Mouse (Mus musculus) activated CD4-positive, CD25-positive, alpha-beta regulatory T cell, adult 4 months (primary cell): ENCODE results near the gene 5730522E02Rik. TPM values are rescaled to one million over a fixed set of nuclear protein-coding genes. Genes with fewer than 3 reads are reported as not detected.

Experiments
- ATAC-seq: one replicate; pipeline ENCODE4 v1.8.0; 2017
- polyA plus RNA-seq, 2 experiments: library from polyadenylated mRNA; unstranded; fragments of 100-300 nt; shearing (Covaris generic); gene quantifications; one replicate each; pipeline ENCODE4 v1.2.1; 2017

5730522E02Rik gene
- polyA plus RNA-seq, 2 experiments from 2014 or later, result not detected

GRCm38 (mm10) chr11:25664562-25665104 lies 545.9 kb downstream of the 5730522E02Rik start:
- ATAC-seq, result no peak

DNA sequence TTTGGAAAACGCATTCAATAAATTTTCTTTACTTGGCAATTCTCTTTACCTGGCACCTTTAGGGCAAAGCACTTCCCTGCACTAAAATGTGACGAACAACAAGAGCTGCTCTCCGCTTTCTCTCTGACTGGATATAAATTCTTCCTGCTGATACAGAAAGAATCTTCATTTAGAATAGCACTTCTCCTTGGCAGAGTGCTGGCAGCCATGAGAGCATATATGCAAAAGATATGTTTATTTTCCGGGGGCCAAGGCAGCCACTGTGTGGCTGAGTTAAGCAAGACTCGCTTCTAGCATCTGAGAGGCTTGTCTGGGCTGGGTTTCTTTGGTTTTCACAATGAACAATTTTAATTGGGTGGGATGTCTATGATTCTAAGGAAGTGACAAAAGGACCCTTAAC lies 564.3 kb downstream of the 5730522E02Rik start:
- ATAC-seq, result no peak

DNA sequence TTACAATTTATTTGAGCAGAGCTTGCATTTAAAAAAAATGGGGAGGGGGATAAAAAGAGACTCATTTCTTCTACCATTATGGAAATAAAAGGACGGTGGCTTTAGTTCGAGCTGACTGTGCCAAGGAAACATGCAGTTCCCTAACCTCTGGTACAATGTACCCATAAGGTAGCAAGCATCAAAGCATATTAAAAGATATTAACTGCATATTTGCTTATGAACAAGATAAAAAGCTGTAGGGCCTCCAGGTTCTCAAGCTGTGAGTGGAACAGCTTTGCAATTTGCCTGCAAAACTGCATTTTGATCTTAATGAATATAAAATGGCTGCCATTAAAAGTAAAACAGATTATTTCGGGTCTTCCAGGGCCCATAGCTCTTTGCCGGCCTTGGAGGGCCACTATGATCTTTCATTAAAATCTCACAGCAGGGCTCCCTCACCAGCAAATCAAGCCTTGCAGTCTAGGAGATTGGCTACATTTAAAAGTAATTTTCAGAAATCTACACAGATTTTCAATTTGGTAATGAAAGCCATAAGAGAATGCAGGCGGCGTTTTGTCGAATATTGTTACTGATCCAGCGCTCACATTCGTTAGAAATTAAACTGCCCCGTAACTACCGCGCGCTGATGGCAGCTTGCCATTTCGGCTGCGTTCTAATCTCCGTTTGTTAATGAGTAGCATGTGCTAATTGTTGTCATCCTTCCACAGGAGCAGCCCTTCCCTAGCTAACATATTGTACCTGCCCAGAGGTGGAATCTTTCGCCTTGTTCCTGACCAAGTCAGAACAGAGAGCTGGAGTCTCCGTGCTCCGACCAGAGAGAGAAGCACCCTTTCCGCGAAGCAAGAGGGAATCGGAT lies 565.6 kb downstream of the 5730522E02Rik start:
- ATAC-seq, result no peak

GRCm38 (mm10) chr11:25606886-25607285 lies 603.7 kb downstream of the 5730522E02Rik start:
- no peak for ATAC-seq

DNA sequence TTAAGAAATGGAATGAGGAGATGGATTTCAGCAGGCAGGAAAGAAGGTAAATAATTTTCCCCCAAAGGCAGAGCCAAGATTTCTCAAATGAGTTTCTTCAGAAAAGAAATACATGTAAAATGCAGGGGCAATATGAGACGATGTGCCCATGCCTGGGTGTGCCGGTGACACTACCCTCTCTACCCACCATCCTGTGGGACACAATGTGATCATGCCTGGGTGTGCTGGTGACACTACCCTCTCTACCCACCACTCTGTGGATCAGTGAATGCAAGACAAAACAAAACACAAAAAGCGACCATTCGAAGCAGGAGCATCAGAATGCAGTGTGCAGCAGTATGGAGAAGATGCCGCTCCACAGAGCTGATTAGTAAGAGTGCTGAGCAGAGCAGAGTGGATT lies 610.5 kb downstream of the 5730522E02Rik start:
- ATAC-seq, result no peak

- ATAC-seq, result no peak
Observed at GRCm38 (mm10) chr11:25595303-25595702, 615.3 kb downstream of the 5730522E02Rik start.

DNA sequence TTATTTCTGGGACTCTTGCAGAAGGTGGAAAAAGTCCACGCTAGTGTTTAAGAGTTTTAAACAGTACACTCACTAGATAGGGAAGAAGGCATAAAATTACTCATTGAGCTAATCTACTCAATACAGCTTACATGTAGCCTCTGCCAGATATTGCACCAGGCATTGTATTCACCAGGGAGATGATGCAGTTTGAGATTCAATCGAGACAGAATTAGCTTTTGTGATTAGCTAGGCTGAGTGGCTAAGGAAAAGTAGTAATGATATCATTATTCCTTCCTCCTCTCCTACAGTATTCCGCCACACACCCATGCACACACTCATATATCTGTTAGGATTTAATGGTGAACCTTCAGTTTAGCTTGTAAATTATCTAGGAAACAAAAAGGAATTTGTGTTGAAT lies 615.8 kb downstream of the 5730522E02Rik start:
- ATAC-seq, result no peak

DNA sequence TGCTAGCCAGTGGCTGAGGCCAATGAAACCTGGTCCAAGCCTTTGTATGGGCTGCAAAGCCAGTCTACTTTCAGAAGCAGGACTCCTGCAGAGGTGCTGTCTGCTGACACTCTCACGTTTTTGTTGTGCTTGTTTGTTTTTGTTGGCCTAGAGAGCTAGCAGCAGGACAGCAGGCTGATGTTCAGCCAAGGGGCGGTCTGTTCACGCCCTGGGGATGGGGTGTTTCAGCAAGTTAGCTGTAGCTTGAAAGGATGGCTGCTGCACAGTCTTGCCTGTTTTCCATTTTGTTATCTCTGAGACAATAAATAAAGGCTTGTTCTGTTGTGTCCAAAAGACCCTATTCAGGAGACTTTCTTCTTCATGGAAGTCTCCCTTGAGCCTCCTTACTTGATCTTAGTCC lies 618.3 kb downstream of the 5730522E02Rik start:
- ATAC-seq, result no peak

DNA sequence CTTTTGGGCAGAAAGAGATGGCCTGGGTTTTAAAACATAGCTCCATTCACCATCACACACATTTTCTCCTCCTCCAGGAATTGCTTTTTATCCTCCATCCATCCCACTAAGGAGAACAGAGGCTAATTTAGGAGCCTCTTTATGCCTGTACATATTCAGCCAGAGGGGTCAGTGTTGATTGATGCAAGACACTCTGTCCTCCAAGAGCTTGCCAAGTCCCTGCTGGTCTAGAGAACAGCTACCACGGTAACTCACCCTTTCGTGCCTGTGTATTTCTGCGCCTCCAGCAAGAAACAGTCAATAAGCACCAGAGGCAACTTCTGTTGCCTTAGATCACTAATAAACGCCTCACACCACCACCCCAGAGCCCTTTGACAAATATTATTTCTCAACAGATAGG lies 620.3 kb downstream of the 5730522E02Rik start:
- no peak for ATAC-seq

DNA sequence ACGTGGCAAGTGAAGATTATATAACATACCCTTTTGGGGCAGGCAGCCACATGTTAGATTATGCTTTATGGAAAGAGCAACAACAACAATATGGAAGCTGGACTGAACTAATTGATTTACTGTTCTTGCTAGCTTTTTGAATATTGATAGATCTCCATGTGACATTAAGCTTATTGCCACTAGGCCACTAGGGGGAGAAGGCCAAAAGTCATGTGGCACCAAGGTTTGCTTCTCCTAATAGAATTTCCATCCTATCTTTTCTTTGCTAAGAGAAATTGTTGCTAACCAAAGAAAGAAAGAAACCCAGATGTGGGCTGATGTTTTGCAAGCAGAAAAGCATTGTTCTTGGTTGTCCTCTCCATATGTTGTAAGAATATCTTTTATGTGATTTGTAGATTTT lies 621.1 kb downstream of the 5730522E02Rik start:
- ATAC-seq, result no peak

- no peak for ATAC-seq
Observed at GRCm38 (mm10) chr11:25574129-25574465, 636.5 kb downstream of the 5730522E02Rik start.

DNA sequence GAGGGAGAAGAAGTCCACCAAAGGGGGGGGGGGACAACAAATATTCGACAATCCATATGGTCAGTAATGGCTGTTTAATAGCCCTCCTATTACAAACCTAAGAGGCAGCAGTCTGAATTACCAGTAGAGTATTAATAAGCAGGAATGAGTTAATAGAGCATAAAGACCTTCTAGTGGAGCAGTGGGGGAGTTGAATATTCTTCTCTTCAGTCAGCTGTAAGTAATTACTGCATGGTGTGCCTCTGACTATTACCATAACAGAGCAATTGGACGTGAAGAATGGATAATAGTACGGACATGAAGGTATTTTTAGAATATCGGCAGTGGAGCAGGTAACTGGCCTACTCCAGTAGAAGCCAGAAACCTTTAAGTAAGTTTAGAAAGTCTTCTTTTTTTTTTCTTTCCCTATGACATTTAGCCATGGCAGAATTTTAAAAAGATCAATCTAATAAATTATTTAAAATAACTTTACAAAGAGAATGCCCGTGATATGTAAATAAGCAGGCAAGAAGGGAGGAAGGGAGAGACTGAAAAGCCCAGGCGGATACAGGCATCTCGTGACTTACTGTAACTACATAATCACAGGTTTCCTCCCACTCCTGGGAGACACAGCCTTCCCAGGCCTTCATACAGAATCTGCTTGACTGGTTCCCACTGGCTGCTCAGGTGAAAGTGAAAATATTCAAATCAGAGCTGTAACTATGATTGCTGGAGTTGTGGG lies 637.0 kb downstream of the 5730522E02Rik start:
- ATAC-seq, result no peak

- ATAC-seq, result no peak
Observed at GRCm38 (mm10) chr11:25571396-25571795, 639.2 kb downstream of the 5730522E02Rik start.

Other genes with a start within 250 kb of the 5730522E02Rik start
- 10 to 100 TPM; 21.6 to 29.1 TPM for gene Fancl, start 175.4 kb upstream of the 5730522E02Rik start, polyA plus RNA-seq